Mouse (Mus musculus) brain, embryonic 14.5 days (tissue): ENCODE measurements around the gene Vrk1.

Experiments
- CTCF ChIP-seq: fragments of 200-500 bp; IDR thresholded peaks from 2 replicates; pipeline ENCODE4 v1.5.1; 2012; ENCODE audit warnings: inconsistent platforms, mild to moderate bottlenecking, moderate library complexity, borderline replicate concordance; ENCODE audit not compliant: insufficient read depth, insufficient read length; ENCODE audit errors: extremely low read depth
- POLR2A ChIP-seq: fragments of 200-500 bp; IDR thresholded peaks from 2 replicates; pipeline ENCODE4 v1.6.1; 2012; ENCODE audit warnings: mild to moderate bottlenecking, inconsistent platforms, borderline replicate concordance; ENCODE audit not compliant: poor library complexity, insufficient read depth, insufficient read length, severe bottlenecking; ENCODE audit errors: extremely low read depth

DNA sequence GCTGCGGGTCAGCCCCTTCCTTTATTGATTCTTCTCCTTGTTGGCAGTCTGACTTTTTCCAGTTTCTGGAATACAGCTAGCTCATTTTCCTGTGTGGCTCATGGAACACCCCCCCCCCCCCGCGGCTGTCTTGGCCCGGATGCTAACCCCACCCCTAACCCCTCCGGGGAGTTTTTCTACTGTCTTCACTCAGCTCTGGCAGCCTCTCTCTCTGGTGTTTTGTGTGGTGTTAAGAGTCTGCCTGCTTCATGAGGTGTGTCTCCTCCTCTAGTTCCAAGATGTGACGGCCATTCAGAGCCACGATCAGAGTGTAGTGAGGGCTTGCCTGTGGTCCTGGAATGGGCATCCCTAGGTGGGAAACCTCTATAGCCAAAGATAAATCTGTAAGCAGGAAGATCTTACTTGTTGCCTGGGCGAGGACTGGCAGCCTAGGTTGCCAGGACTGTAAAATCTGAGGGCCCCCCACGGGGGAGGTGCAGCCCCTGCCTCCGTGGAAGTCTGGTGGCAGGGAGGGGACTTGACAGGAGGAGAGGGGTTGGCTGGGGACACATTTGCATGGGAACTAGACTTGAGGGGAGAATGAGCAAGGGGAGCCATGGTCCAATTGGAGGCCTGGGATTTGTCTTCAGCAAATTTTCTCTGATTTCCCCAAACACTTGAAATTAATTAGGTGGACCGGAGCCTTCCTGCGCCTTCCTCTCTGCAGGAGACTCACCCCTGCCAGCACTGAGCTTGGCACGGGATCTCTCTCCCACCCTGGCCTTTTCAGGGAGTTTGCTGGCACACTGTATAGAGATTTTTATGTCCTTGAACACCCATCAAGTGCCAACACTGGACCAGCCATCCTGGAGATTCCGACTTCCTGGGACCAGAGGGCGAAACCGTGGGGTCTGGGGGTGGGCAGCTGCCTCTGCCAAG is 93.0 kb downstream of the Vrk1 start:
- TF ChIP-seq CTCF (no peak), POLR2A (no peak)
